Mouse (Mus musculus) ES-Bruce4 (cell line): ENCODE data around the gene Kcnip4. TPM values are rescaled to one million over a fixed set of nuclear protein-coding genes. Genes with fewer than 3 reads are reported as not detected.

Experiments used
- H3K27ac ChIP-seq: 2 replicates; pipeline ENCODE4 v1.5.1; 2012; ENCODE audit warnings: low read length, inconsistent platforms; ENCODE audit not compliant: insufficient read depth
- H3K27me3 ChIP-seq: 2 replicates; pipeline ENCODE4 v1.6.1; 2012; ENCODE audit warnings: mild to moderate bottlenecking, low read length, inconsistent platforms; ENCODE audit not compliant: control insufficient read depth, poor library complexity, insufficient read depth, severe bottlenecking
- H3K36me3 ChIP-seq: 2 replicates; pipeline ENCODE4 v1.6.1; 2012; ENCODE audit warnings: inconsistent platforms, mild to moderate bottlenecking, low read length, moderate library complexity; ENCODE audit not compliant: control insufficient read depth, poor library complexity, insufficient read depth, severe bottlenecking
- H3K4me1 ChIP-seq: one replicate; pipeline ENCODE4 v1.8.1; 2011; ENCODE audit warnings: low read length; ENCODE audit not compliant: control insufficient read depth, insufficient read depth
- H3K4me3 ChIP-seq: 2 replicates; pipeline ENCODE4 v1.5.1; 2011; ENCODE audit warnings: low read depth, mild to moderate bottlenecking, low read length
- H3K9ac ChIP-seq: 2 replicates; pipeline ENCODE4 v1.6.1; 2012; ENCODE audit warnings: low read depth, mild to moderate bottlenecking, inconsistent platforms; ENCODE audit not compliant: poor library complexity, severe bottlenecking
- H3K9me3 ChIP-seq: replicated peaks from 2 replicates; pipeline ENCODE4 v1.6.1; 2012; ENCODE audit warnings: mild to moderate bottlenecking, low read length, inconsistent platforms; ENCODE audit not compliant: control insufficient read depth, poor library complexity, insufficient read depth, severe bottlenecking
- CTCF ChIP-seq: IDR thresholded peaks from one replicate; pipeline ENCODE4 v1.8.1; 2011; ENCODE audit warnings: low read depth, low read length
- EP300 ChIP-seq: IDR thresholded peaks from 2 replicates; pipeline ENCODE4 v1.6.1; 2011; ENCODE audit warnings: low read depth, low read length; ENCODE audit not compliant: insufficient read depth
- POLR2A ChIP-seq: IDR thresholded peaks from one replicate; pipeline ENCODE4 v1.8.1; 2011; ENCODE audit warnings: low read length; ENCODE audit not compliant: insufficient read depth
- polyA plus RNA-seq: library from polyadenylated mRNA; stranded (reverse); fragments of >200 nt; gene quantifications from 2 replicates; pipeline ENCODE4 v1.2.4, GENCODE M21; 2011; ENCODE audit warnings: low read depth; ENCODE audit not compliant: missing spikeins, insufficient read depth, insufficient read length

The Kcnip4 gene
- polyA plus RNA-seq, 1 experiment, result not detected

GRCm38 (mm10) chr5:49329023-49329422 is 195.7 kb downstream of the Kcnip4 start:
- Histone ChIP-seq H3K27ac (no peak overlapping the region), H3K36me3 (no peaks in the 10 kb centered on the region), H3K9ac (no peak overlapping the region), H3K9me3 (no peaks in the 10 kb centered on the region), H3K4me3 (no peak overlapping the region), H3K27me3 (no peaks in the 10 kb centered on the region), H3K4me1 (no peaks in the 10 kb centered on the region)
- TF ChIP-seq CTCF (no peak), POLR2A (no peak), EP300 (no peak)

GRCm38 (mm10) chr5:49318661-49319060 is 206.0 kb downstream of the Kcnip4 start:
- Histone ChIP-seq H3K9ac (no peak overlapping the region), H3K27ac (no peak overlapping the region), H3K4me3 (no peak overlapping the region), H3K27me3 (no peaks in the 10 kb centered on the region), H3K4me1 (no peaks in the 10 kb centered on the region), H3K9me3 (no peaks in the 10 kb centered on the region), H3K36me3 (no peaks in the 10 kb centered on the region)
- TF ChIP-seq EP300 (no peak), POLR2A (no peak), CTCF (no peak)

GRCm38 (mm10) chr5:49317869-49318268 is 206.8 kb downstream of the Kcnip4 start:
- Histone ChIP-seq H3K27me3 (no peaks in the 10 kb centered on the region), H3K27ac (no peak overlapping the region), H3K9ac (no peak overlapping the region), H3K9me3 (no peaks in the 10 kb centered on the region), H3K36me3 (no peaks in the 10 kb centered on the region), H3K4me1 (no peaks in the 10 kb centered on the region), H3K4me3 (no peak overlapping the region)
- TF ChIP-seq EP300 (no peak), POLR2A (no peak), CTCF (no peak)

GRCm38 (mm10) chr5:49306796-49307195 is 217.9 kb downstream of the Kcnip4 start:
- H3K27me3 ChIP-seq, result no peaks in the 10 kb centered on the region
- H3K9ac ChIP-seq, result no peak overlapping the region
- H3K9me3 ChIP-seq, result no peaks in the 10 kb centered on the region
- no peak overlapping the region for H3K4me3 ChIP-seq
- H3K27ac ChIP-seq, result no peak overlapping the region
- H3K4me1 ChIP-seq, result no peaks in the 10 kb centered on the region
- TF ChIP-seq POLR2A (no peak), CTCF (no peak), EP300 (no peak)
- no peaks in the 10 kb centered on the region for H3K36me3 ChIP-seq

- Histone ChIP-seq H3K4me1 (no peaks in the 10 kb centered on the region), H3K36me3 (no peaks in the 10 kb centered on the region), H3K27ac (no peak overlapping the region), H3K9ac (no peak overlapping the region), H3K4me3 (no peak overlapping the region), H3K9me3 (no peaks in the 10 kb centered on the region), H3K27me3 (no peaks in the 10 kb centered on the region)
- TF ChIP-seq CTCF, result no peak
- no peak for TF ChIP-seq EP300
- no peak for TF ChIP-seq POLR2A
These were observed 219.4 kb downstream of the Kcnip4 start for GRCm38 (mm10) chr5:49305321-49305720.

- Histone ChIP-seq H3K4me1 (no peaks in the 10 kb centered on the region), H3K36me3 (no peaks in the 10 kb centered on the region), H3K4me3 (no peak overlapping the region), H3K27ac (no peak overlapping the region), H3K9me3 (no peaks in the 10 kb centered on the region), H3K27me3 (no peaks in the 10 kb centered on the region), H3K9ac (no peak overlapping the region)
- TF ChIP-seq CTCF, result no peak
- no peak for TF ChIP-seq POLR2A
- TF ChIP-seq EP300, result no peak
These were observed 226.1 kb downstream of the Kcnip4 start for GRCm38 (mm10) chr5:49298654-49299053.
